Mouse (Mus musculus) kidney, embryonic 14.5 days (tissue): ENCODE results near the gene Mtmr12. TPM values are rescaled to one million over a fixed set of nuclear protein-coding genes. Genes with fewer than 3 reads are reported as not detected.

Experiments used
- ATAC-seq: fragments of 200-750 bp; cut with Nextera tagmentation; 2 replicates; pipeline ENCODE4 v1.8.0; 2017; ENCODE audit warnings: moderate number of reproducible peaks, mild to moderate bottlenecking, moderate TSS enrichment, moderate library complexity; ENCODE audit not compliant: low FRiP score, low TSS enrichment
- H3K27ac ChIP-seq: fragments of 300-500 bp; sonication (generic); 2 replicates; pipeline ENCODE4 v1.5.1; 2014; ENCODE audit warnings: low read depth, mild to moderate bottlenecking, low read length, moderate library complexity, mixed read lengths
- H3K27me3 ChIP-seq: fragments of 300-500 bp; sonication (generic); 2 replicates; pipeline ENCODE4 v1.6.1; 2014; ENCODE audit warnings: mild to moderate bottlenecking, low read length; ENCODE audit not compliant: control insufficient read depth, insufficient read depth
- H3K36me3 ChIP-seq: fragments of 300-500 bp; sonication (generic); 2 replicates; pipeline ENCODE4 v1.6.1; 2014; ENCODE audit warnings: low read length, mixed read lengths; ENCODE audit not compliant: control insufficient read depth, insufficient read depth
- H3K4me1 ChIP-seq: fragments of 300-500 bp; sonication (generic); 2 replicates; pipeline ENCODE4 v1.6.1; 2014; ENCODE audit warnings: low read length, mixed read lengths; ENCODE audit not compliant: control insufficient read depth, insufficient read depth
- H3K4me2 ChIP-seq: fragments of 300-500 bp; sonication (generic); replicated peaks from 2 replicates; pipeline ENCODE4 v1.6.1; 2014; ENCODE audit warnings: low read depth, mild to moderate bottlenecking, low read length
- H3K4me3 ChIP-seq: fragments of 300-500 bp; sonication (generic); 2 replicates; pipeline ENCODE4 v1.5.1; 2014; ENCODE audit warnings: mild to moderate bottlenecking, low read length
- H3K9ac ChIP-seq: fragments of 300-500 bp; sonication (generic); 2 replicates; pipeline ENCODE4 v1.6.1; 2014; ENCODE audit warnings: low read depth, mild to moderate bottlenecking, low read length, moderate library complexity
- H3K9me3 ChIP-seq: fragments of 300-500 bp; sonication (generic); 2 replicates; pipeline ENCODE4 v1.6.1; 2016; ENCODE audit warnings: low read length; ENCODE audit not compliant: control insufficient read depth
- WGBS: fragments of 180-500 bp; shearing (Covaris S2); extraction: QIAGEN DNeasy Blood & Tissue Kit; methylation state at CpG from one replicate; pipeline ENCODE4 v1.1.7; 2014; 5-methylcytosine and 5-hydroxymethylcytosine counted together
- polyA plus RNA-seq: library from polyadenylated mRNA; unstranded; fragments of >200 nt; fragmentation: Nextera tagmentation; extraction: Ambion mirVana; gene quantifications from 2 replicates; pipeline ENCODE4 v1.2.1, GENCODE M21; 2014

The Mtmr12 gene
- polyA plus RNA-seq, 1 experiment from 2014 or later = 25.4 TPM

DNA sequence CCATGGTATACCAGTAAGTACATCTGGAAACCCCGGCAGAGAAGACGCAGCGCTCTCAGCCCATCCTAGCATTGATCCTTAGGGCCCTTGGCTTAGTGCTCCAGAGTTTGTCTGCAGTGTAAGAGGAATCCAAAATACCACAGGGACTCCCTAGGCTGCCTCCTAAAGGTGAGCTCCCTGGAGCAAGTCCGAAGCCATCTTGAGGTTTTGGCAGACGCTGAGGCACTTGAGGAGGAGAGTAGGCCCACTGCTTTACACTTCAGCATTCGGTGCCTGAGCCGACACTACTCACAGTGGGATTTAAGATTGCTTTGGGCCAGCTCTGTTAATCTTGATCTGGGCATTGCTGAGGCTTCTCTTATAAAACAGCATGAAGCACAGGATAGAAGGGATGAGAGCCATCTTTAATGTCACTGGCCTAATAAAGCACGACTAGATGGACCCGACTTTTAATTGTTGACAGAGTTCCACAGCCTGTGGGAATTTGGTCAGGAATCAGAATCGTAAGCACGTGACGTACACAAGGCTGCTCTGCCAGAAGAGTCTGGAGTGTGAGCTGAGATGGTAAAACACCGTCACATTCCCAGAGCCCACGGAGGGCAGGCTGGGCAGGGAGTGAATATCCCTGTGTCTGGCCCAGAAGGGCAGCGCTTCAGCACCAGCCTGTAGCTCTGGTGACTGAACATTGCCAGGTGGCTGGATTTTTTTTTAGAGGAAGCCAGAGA is 46.8 kb downstream of the Mtmr12 start:
- Histone ChIP-seq H3K4me3 (no peak overlapping the region), H3K9ac (no peak overlapping the region), H3K4me1 (no peaks in the 10 kb centered on the region), H3K9me3 (no peaks in the 10 kb centered on the region), H3K4me2 (no peak overlapping the region), H3K27ac (no peak overlapping the region), H3K27me3 (no peaks in the 10 kb centered on the region), H3K36me3 (peaks cover 41% of the 10 kb centered on the region)
- 95% methylated on average over 15 of the region's 15 CpGs for WGBS
- no peak for ATAC-seq

DNA sequence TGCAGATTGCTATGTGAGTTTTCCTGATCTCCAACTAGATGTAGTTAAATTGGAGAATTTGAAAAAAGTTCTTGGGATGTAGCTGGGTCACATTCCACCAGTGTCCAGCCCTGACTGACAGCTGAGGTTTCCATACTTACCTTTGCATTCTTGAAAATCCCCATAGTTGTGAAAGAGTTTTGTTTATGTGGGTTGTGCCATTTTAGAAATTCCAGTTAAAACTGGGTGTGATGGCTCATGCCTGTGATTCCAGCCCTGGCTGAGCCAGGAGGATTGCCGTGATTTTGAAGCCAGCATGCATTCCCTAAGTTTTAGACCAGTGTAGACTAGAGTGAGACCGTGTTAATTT is 47.3 kb downstream of the Mtmr12 start:
- no peak for ATAC-seq
- H3K4me2 ChIP-seq = no peak overlapping the region
- peaks cover 39% of the 10 kb centered on the region for H3K36me3 ChIP-seq
- H3K27me3 ChIP-seq = no peaks in the 10 kb centered on the region
- H3K4me3 ChIP-seq = no peak overlapping the region
- H3K27ac ChIP-seq = no peak overlapping the region
- no peaks in the 10 kb centered on the region for H3K4me1 ChIP-seq
- no peaks in the 10 kb centered on the region for H3K9me3 ChIP-seq
- H3K9ac ChIP-seq = no peak overlapping the region
- WGBS = 94% methylated on average over 2 of the region's 2 CpGs

DNA sequence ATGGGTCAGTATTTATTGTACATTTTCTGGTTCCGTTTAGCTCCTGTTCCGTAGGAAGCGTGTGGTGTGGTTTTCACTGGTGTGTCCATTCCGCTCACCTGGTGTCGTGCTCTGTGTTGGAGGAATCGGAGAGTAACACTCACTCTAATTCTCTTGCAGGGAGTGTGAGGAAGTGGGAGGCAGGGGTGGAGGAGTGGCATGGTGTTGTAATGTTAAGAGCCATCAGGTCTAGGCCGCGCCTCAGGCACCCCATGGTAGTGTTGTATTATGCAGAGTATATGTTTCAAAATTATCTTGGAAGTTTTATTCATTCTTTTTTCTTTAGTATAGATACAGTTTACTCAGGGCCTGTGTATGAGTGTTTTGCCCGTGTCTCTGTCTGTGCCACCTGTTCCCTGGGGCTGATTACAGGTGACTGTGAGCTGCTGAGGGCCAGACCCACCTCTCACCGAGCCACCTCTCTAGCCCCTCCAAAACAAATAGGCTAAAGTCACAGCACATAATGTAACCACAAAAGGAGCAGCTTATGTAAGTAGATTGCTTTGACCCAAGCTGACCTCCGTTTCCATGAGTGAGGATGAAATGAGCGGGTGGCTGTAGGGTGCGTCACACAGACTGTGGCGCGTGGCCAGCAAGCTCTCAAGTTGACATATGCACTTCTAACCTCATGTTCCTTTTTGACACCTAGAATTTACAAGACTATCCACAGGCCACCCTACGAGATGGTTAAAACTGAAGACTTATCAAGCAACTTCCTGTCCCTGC is 53.1 kb downstream of the Mtmr12 start:
- 88% methylated on average over 16 of the region's 16 CpGs for WGBS
- no peak overlapping the region for H3K9ac ChIP-seq
- no peak overlapping the region for H3K4me3 ChIP-seq
- H3K9me3 ChIP-seq = no peaks in the 10 kb centered on the region
- peaks cover 50% of the 10 kb centered on the region for H3K36me3 ChIP-seq
- no peak overlapping the region for H3K27ac ChIP-seq
- H3K4me2 ChIP-seq = no peak overlapping the region
- no peaks in the 10 kb centered on the region for H3K27me3 ChIP-seq
- no peaks in the 10 kb centered on the region for H3K4me1 ChIP-seq
- no peak for ATAC-seq

DNA sequence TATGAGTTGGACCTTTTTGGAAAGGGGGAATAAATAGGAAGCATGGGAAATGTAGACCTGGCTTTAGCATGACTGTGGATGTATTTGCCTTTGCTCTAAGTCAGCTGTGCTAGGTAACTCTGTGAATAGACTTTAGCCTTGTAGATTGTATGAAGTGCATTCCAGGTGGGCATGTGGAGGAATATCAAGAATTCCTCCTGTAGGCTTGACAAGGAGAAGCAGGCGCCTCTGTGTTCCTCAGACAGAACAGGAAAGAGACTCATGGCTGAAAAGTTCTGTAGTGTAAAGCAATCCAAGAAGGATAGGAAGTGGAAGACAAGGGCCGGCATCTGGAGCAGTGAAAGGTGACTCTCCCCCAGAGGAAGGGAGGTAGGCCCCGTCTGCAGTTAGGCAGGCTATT is 58.2 kb downstream of the Mtmr12 start:
- Histone ChIP-seq H3K4me3 (no peak overlapping the region), H3K9me3 (no peaks in the 10 kb centered on the region), H3K4me2 (no peak overlapping the region), H3K27ac (no peak overlapping the region), H3K27me3 (no peaks in the 10 kb centered on the region), H3K36me3 (peaks cover 82% of the 10 kb centered on the region), H3K4me1 (no peaks in the 10 kb centered on the region), H3K9ac (no peak overlapping the region)
- 50% methylated on average over 3 of the region's 3 CpGs for WGBS
- no peak for ATAC-seq

DNA sequence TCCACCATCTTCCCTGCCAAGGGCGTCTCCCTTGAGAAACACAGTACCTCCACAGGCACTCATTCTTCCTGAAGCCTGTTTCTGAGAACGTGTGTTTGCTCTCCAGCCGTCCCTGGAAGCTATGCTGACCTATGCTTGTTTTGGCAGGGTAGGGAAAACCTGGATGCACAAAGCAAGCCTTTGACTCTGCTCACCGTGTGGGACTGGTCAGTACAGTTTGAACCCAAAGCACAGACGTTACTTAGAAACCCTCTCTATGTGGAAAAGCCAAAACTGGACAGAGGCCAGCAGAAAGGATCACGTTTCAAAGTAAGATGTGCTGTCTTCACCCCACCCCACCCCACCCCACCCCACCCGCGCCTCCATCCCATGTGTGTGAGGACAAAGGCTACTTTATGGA is 61.6 kb downstream of the Mtmr12 start:
- Histone ChIP-seq H3K9ac (no peak overlapping the region), H3K4me3 (no peak overlapping the region), H3K4me2 (no peak overlapping the region), H3K9me3 (no peaks in the 10 kb centered on the region), H3K27me3 (no peaks in the 10 kb centered on the region), H3K36me3 (peaks cover 89% of the 10 kb centered on the region), H3K4me1 (no peaks in the 10 kb centered on the region), H3K27ac (no peak overlapping the region)
- WGBS = 76% methylated on average over 8 of the region's 8 CpGs
- no peak for ATAC-seq

DNA sequence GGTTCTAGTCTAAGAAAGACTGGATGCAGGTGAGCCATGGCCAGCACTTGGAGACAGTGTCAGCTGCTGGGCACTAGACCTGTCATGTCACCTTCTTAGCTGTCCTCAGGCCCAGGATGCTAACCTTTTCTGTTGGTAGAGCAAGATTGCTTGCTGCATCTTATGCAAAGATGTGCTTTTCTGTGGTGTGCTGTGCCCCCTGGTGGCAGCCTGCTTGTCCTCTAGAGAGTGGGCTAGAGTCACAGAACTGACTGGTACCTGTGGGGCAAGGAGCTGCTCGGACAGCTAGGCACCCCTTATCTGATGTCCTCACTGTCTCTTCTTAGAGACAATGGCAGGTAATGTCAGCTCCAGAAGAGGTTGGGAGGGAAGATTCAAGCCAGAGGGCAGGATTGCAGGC is 63.2 kb downstream of the Mtmr12 start:
- no peak overlapping the region for H3K4me3 ChIP-seq
- WGBS = 43% methylated on average over 1 of the region's 1 CpGs
- H3K9ac ChIP-seq = no peak overlapping the region
- no peaks in the 10 kb centered on the region for H3K27me3 ChIP-seq
- no peaks in the 10 kb centered on the region for H3K4me1 ChIP-seq
- ATAC-seq = peak; percentile 59; the same call in 1 of the 2 replicates
- no peaks in the 10 kb centered on the region for H3K9me3 ChIP-seq
- peaks cover 76% of the 10 kb centered on the region for H3K36me3 ChIP-seq
- H3K4me2 ChIP-seq = no peak overlapping the region
- H3K27ac ChIP-seq = no peak overlapping the region

DNA sequence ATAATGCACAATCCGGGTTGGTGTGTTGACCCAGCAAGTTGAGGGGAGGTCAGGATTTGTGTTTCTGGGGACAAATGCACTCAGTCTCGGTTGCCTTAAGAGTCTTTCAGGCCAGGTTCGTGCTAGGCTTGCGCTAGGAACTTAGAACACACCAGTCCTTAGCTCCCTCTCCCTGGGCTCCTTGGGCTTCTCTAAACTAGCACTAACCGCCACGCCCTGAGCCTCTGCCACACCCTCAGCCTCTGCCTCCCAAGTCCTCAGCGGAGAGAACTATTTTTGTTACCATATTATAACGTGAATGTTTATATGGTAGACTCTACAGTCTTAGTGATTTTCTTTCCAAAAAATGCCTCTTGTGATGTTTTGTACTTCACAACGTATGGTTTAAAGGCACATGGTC is 66.5 kb downstream of the Mtmr12 start:
- 91% methylated on average over 9 of the region's 9 CpGs for WGBS

DNA sequence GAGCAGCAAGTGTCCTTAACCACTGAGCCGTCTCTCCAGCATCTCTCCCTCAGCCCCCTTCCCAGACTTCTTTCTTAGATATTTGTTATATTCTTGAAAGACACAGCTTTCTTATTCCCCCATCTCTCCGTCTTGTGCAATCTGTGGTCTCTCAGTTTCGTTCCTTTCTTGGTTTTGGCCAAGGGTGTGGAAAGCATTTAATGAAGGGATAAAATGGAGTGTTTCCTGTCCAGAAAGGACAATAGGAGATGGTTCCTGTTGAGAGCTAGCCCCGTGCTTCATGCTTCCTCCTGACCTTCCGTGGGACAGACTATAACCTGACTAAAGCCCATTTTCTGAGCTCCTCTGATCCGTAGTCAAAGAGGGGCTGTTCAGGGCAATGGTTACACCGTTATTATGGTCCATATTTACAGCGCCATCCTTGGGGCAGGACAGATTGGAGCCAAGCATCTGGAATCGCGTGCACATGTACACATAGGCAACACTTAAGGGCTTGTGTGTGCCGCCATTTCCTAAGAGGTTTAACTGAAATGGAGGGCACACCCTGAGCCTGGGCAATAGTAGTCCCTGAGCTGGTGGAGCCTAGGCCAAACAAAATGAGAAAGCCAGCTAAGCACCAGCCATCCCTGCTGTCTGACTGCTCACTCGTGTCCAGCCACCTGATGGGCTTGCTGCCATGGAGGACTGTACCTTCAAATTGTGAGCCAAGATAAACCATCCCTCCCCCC is 68.7 kb downstream of the Mtmr12 start:
- no peaks in the 10 kb centered on the region for H3K9me3 ChIP-seq
- H3K27me3 ChIP-seq = no peaks in the 10 kb centered on the region
- ATAC-seq = no peak
- peaks cover 25% of the 10 kb centered on the region for H3K36me3 ChIP-seq
- no peak overlapping the region for H3K4me3 ChIP-seq
- H3K4me1 ChIP-seq = no peaks in the 10 kb centered on the region
- 84% methylated on average over 12 of the region's 12 CpGs for WGBS
- H3K9ac ChIP-seq = no peak overlapping the region
- no peak overlapping the region for H3K27ac ChIP-seq
- no peak overlapping the region for H3K4me2 ChIP-seq

More for the DNA sequence above, 66.5 kb downstream of the Mtmr12 start:
- Histone ChIP-seq H3K36me3 (peaks cover 42% of the 10 kb centered on the region), H3K4me1 (no peaks in the 10 kb centered on the region), H3K9ac (no peak overlapping the region), H3K27me3 (no peaks in the 10 kb centered on the region), H3K4me2 (no peak overlapping the region), H3K4me3 (no peak overlapping the region), H3K27ac (no peak overlapping the region), H3K9me3 (no peaks in the 10 kb centered on the region)
- ATAC-seq = no peak
